9 mouse cellular contexts compared by ENCODE assay signal in the genomic region with DNA sequence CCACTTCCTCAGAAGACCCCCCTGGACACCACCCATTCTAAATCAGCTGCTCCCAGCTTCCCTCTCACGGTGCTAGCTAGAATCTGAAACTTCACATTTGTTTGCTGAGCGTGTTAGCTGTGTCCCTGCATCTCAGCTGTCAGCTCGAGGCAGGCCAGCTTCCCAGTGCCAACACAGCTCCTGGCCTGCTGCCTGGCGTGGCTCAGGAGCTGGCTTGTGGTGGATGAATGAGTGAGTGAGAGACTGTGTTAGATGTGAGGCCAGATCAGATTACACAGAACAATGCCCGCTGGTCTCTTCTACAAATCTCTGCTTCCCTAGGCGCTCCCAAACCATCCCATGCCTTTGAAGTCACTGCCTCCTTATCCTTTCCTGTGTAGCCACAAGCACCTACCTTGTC. TPM values are rescaled to one million over a fixed set of nuclear protein-coding genes. Genes with fewer than 3 reads are reported as not detected.
DNase-seq lines count a peak whose midpoint lies in the region; ATAC-seq and TF ChIP-seq lines count a peak whose summit lies in the region.
"Had no signal": no experiment of that assay in that cellular context is flagged by ENCODE, and none has a peak within 500 bp of the region (broad histone marks: within the 10 kb centered on the region; RNA-seq: fewer than 3 reads in every experiment).

No protein-coding gene starts in this region.

- peak; percentile 81 for ATAC-seq in lung, embryonic 14.5 days (ENCODE audit: insufficient read depth)
- ATAC-seq in neural tube, embryonic 14.5 days (ENCODE audit: low read depth) = no peak

- H3K4me1 ChIP-seq in lung, embryonic 14.5 days (ENCODE audit: insufficient read depth) = 0 out of 2 replicates have a peak, but pooled peaks cover 6% of the 10 kb centered on the region
- H3K4me1 ChIP-seq in lung, adult 2 months (ENCODE audit: control insufficient read depth, insufficient read depth, low read length) = no peaks in the 10 kb centered on the region; the same call in 1 of the 2 replicates
- peaks cover 7% of the 10 kb centered on the region for H3K4me1 ChIP-seq in neural tube, embryonic 14.5 days (ENCODE audit: control insufficient read depth, insufficient read depth, low read length)
- H3K4me1 ChIP-seq: liver, embryonic 13.5 days had no signal

- H3K27ac ChIP-seq in lung, embryonic 14.5 days (ENCODE audit: low read depth) = peak overlapping the region; percentile 58; the same call in 1 of the 2 replicates
- H3K27ac ChIP-seq in neural tube, embryonic 14.5 days (ENCODE audit: low read depth, low read length) = peak overlapping the region; percentile 22
- H3K27ac ChIP-seq: liver, embryonic 13.5 days had no signal

- H3K4me3 ChIP-seq in lung, embryonic 14.5 days (ENCODE audit: low read depth, low read length) = no peak overlapping the region
- no peak overlapping the region for H3K4me3 ChIP-seq in lung, adult 2 months (replicated peaks; ENCODE audit: extremely low read depth, low read depth, low read length)
- H3K4me3 ChIP-seq in neural tube, embryonic 14.5 days (ENCODE audit: low read depth, low read length) = no peak overlapping the region
- H3K4me3 ChIP-seq: liver, embryonic 13.5 days had no signal

- no peak for TF ChIP-seq POLR2A in lung, adult 2 months (IDR thresholded peaks at IDR 0.05; ENCODE audit: borderline replicate concordance, extremely low read depth, low read depth, low read length)

- peak overlapping the region; percentile 10; the same call in 1 of the 2 replicates for H3K4me2 ChIP-seq in lung, embryonic 14.5 days
- no peak overlapping the region for H3K4me2 ChIP-seq in neural tube, embryonic 14.5 days (ENCODE audit: low read depth, low read length)
- H3K4me2 ChIP-seq: liver, embryonic 13.5 days had no signal

- no peaks in the 10 kb centered on the region for H3K27me3 ChIP-seq in lung, embryonic 14.5 days (ENCODE audit: insufficient read depth, low read length)
- no peaks in the 10 kb centered on the region for H3K27me3 ChIP-seq in neural tube, embryonic 14.5 days (ENCODE audit: control insufficient read depth, insufficient read depth, low read length)
- H3K27me3 ChIP-seq: liver, embryonic 13.5 days had no signal

- H3K9ac ChIP-seq in lung, embryonic 14.5 days = no peak overlapping the region
- no peak overlapping the region for H3K9ac ChIP-seq in neural tube, embryonic 14.5 days (replicated peaks; ENCODE audit: low read depth, low read length)
- H3K9ac ChIP-seq: liver, embryonic 13.5 days had no signal

- peaks cover 45% of the 10 kb centered on the region for H3K36me3 ChIP-seq in lung, embryonic 14.5 days (ENCODE audit: insufficient read depth)
- no peaks in the 10 kb centered on the region for H3K36me3 ChIP-seq in neural tube, embryonic 14.5 days (ENCODE audit: control insufficient read depth, insufficient read depth, low read length)
- H3K36me3 ChIP-seq: liver, embryonic 13.5 days had no signal

- WGBS in lung, embryonic 14.5 days = 18% methylated on average over 6 of the region's 6 CpGs
- WGBS in lung, adult 2 months = 26% methylated on average over 6 of the region's 6 CpGs
- 38% methylated on average over 6 of the region's 6 CpGs for WGBS in neural tube, embryonic 14.5 days

- DNase-seq in lung, embryonic 14.5 days = peak; percentile 78
- no peak for DNase-seq in lung, adult 2 months
- peak; percentile 69 for DNase-seq in cerebellum, adult 11-12 months
- DNase-seq in gastrocnemius, postnatal 10 days = peak; percentile 78
- DNase-seq in layer of hippocampus, postnatal 10 days (ENCODE audit: low spot score in 2 of 2) = peak; percentile 84 to 89
- no peak for DNase-seq in spleen, postnatal 14 days (ENCODE audit: low spot score in 2 of 2)
- DNase-seq in spleen, postnatal 4 days (ENCODE audit: low spot score in 2 of 2) = no peak

- TF ChIP-seq CTCF in lung, embryonic 14.5 days (IDR thresholded peaks at IDR 0.05; ENCODE audit: low read depth) = no peak
- no peak for TF ChIP-seq CTCF in lung, adult 2 months (IDR thresholded peaks at IDR 0.05; ENCODE audit: insufficient read depth, low read length)

- H3K9me3 ChIP-seq in lung, embryonic 14.5 days (ENCODE audit: low read depth, low read length) = no peaks in the 10 kb centered on the region
- H3K9me3 ChIP-seq in neural tube, embryonic 14.5 days (ENCODE audit: control insufficient read depth, low read length) = no peaks in the 10 kb centered on the region
- H3K9me3 ChIP-seq: liver, embryonic 13.5 days had no signal

RNA-seq across cellular contexts. Expression of a gene that starts 59.3 kb away (rescaled TPM):
- polyA plus RNA-seq in lung, embryonic 14.5 days (2014; fragmentation: Nextera tagmentation; extraction: Ambion mirVana) = 12.8 and 12.9 TPM in 2 replicates
- polyA plus RNA-seq in lung, adult 2 months (2012; rRNA removed) = 17.3 and 19.5 TPM in 2 replicates
- total RNA-seq in gastrocnemius, postnatal 10 days (2021) = 1 to 10 TPM; 1.1 TPM
- under 1 TPM; 0.71 to 0.94 TPM for total RNA-seq in layer of hippocampus, postnatal 10 days (2021)
- polyA plus RNA-seq in neural tube, embryonic 14.5 days (2014; fragmentation: Nextera tagmentation; extraction: Ambion mirVana) = 0.76 TPM in 1 of 2 replicates, not detected in the other

Comparison
In these comparisons a context has a peak if more than half of its experiments do, and no peak if none do; other contexts are left out.
1. DNase-seq: peak in lung, embryonic 14.5 days (single experiment), cerebellum, adult 11-12 months (single experiment), gastrocnemius, postnatal 10 days (single experiment) and layer of hippocampus, postnatal 10 days (2 of 2); none in lung, adult 2 months (single experiment), spleen, postnatal 14 days (0 of 2) and spleen, postnatal 4 days (0 of 2).